Mouse (Mus musculus): ENCODE data around the gene Metap1d.

Gene Metap1d

DNA sequence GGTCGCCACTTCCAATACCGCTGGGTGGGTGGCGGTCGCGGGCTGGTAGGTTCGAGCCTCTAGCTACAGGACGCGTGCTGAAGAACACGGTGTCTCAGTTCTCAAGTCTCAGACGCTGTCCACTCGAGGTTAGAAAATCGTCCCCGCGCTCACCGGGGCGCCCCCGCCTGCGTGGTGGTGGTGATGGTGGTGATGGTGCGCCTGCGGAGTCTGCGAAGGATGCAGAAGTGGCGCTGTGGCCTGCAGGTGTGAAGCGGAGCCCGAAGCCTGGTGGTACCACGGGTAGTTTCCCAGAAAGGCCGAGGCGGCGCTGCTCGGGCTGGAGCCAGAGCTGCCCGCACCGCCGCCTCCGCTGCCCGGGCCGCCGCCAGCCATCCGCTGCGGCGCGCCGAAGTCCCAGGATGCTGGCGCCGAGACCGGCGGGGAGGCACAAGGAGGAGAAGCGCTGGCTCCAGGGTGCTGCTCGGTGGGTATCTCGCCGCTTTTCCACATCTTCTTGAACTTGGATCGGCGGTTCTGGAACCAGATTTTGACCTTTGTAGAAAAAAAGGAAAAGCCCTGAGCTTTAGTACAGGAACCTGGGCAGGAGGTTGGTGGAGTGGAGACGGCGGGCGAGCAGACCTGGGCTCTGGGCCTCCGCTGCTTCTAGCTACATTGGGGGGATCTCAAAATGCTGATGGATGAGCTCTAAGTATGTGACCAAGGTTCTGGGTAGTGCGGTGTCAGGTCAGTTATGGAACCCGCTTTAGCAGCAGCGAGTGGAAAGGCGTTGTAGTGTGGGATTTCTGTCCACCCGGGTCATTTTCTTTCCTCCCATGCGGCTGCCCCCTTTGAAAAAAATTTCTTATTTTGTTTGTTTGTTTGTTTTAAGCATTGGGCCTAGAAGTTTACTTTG, 91.6 kb downstream of the Metap1d start:
- DNase-seq (ENCODE audit: low read depth, low spot score): no peak

DNA sequence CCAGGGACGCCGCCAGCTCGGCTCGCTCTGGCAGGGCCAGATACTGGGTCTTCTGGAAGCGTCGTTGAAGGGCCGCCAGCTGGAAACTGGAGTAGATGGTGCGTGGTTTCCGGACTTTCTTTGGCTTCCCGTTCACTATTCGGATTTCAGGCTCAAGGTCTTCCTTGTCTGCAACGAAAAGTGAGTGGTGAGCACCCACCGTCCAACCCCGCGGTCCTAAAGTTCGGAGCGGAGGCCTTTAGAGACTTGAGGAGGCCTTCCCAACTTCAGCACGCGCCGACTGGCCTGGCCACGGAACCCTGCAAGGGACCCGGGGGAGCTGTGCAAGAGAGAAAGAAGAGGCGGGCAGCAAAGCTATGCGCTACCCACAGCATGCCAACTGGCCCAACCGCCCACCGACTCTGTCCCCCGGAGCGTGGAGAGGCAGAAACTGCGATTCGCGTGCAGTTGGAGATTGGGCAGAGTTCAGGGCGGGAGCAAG, 92.4 kb downstream of the Metap1d start:
- DNase-seq (ENCODE audit: low read depth, low spot score): no peak

- DNase-seq (ENCODE audit: low read depth, low spot score): peak; percentile 43
Observed at GRCm38 (mm10) chr2:71545882-71546639, 93.0 kb downstream of the Metap1d start.

GRCm38 (mm10) chr2:71546640-71547071, 93.6 kb downstream of the Metap1d start, which contains the start of gene Dlx2:
Gene Dlx2, minus strand, starts transcription at chr2:71546754.
- DNase-seq (ENCODE audit: low read depth, low spot score): no peak

- DNase-seq (ENCODE audit: low read depth, low spot score): peak; percentile 66
Observed at GRCm38 (mm10) chr2:71547829-71548228, 94.8 kb downstream of the Metap1d start.

- DNase-seq (ENCODE audit: low read depth, low spot score): no peak
Observed at GRCm38 (mm10) chr2:71550330-71550729, 97.3 kb downstream of the Metap1d start.

DNA sequence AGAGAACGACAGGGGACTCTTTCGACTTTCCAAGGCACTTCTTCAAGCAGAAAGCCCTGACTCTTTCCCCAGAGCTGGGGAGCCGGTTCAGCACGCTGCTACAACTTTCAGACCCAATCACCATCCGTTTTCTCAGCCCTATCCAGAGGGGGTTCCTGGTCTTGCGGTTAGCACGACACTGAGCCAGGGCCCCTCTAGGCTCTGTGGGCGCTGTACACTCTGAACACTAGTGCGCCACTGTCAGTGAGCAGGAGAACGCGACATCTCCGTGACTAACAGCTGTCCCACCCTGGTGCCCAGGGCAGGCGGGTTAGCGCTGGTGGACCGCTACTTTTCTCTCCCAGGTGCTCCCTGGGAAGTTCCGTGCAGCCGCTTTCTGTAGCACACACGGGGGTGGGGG, 98.6 kb downstream of the Metap1d start:
- no peak for DNase-seq (ENCODE audit: low read depth, low spot score)

DNA sequence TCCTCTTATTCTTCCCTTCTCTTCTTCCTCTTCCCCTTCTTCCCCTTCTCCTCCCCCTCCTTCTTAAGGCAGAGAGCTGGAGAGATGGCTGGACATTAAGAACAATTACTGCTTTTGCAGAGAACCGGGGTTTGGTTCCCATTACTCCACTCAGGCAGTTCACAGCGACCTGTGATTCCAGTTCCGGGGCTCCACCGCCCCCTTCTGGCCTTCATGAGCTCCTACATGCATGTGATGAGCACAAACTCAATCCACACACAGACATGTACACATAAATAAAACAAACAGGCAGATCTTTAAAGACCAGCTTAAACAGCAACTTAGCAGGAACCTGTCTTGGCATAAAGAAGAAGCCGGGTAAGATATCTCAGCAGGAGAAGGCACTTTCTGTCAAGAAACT, 103.0 kb downstream of the Metap1d start:
- no peak for DNase-seq (ENCODE audit: low read depth, low spot score)

- DNase-seq (ENCODE audit: low read depth, low spot score): no peak
Observed at GRCm38 (mm10) chr2:71566466-71566865, 113.4 kb downstream of the Metap1d start.

DNA sequence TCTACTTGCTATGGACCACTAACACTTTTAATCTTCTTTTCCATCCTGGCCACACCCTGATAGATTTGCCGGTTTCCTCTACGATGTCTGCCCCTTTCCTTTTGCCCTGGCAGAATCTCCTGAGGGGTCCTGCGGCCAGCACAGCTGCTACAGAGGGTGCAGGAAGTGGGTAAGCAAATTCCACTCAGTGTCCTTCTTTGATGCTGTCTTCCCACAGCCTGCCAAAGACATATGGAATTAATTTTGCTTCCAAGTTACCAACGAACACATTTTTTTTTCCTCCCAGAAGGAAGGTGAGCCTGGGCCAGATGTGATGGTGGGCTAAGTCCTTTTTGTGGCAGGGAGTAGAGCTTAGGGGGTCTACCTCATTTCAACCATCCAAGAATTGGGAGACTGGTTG, 120.7 kb downstream of the Metap1d start:
- DNase-seq (ENCODE audit: low read depth, low spot score): no peak

Data from CD4-positive helper T cell, adult 2 months (primary cell).